Mouse (Mus musculus) left cerebral cortex, adult 2 months (tissue): ENCODE data around the gene H2-T24. TPM values are rescaled to one million over a fixed set of nuclear protein-coding genes. Genes with fewer than 3 reads are reported as not detected.
"Not testable (repeated sequence)": the region's sequence is repeated elsewhere in the genome, so short reads cannot be mapped to it uniquely, and the experiment has no call there.

Source experiments
- DNase-seq, 2 experiments: peaks; one replicate each; pipeline ENCODE4 v3.0.0; 2021 to 2022; ENCODE audit warnings: low spot score in 2 of 2, mixed read lengths in 1 of 2; ENCODE audit errors: extremely low spot score in 1 of 2
- H3K27ac ChIP-seq: fragments of 200-600 bp; 2 replicates; pipeline ENCODE4 v1.8.1; 2022
- H3K4me3 ChIP-seq: fragments of 200-600 bp; 2 replicates; pipeline ENCODE4 v1.8.1; 2022
- CTCF ChIP-seq: fragments of 200-600 bp; IDR thresholded peaks from 2 replicates; pipeline ENCODE4 v1.8.1; 2022; ENCODE audit warnings: antibody characterized with exemption, mild to moderate bottlenecking, moderate library complexity
- intact Hi-C: fragments of 180-260 bp; cut with DNase I; formaldehyde crosslinking; loops from one replicate; pipeline ENCODE4 v1.15.1; 2025
- long read RNA-seq, 2 experiments: library from polyadenylated mRNA; stranded (forward); transcript quantifications; one replicate each; pipeline ENCODE4 v2.0.0; 2021; ENCODE audit warnings: borderline mapping rate in 2 of 2
- total RNA-seq, 2 experiments: library from RNA; stranded (reverse); gene quantifications; 2 replicates each; pipeline ENCODE4 v1.2.3; 2021

H2-T24 gene
- 1 to 10 TPM; 1.1 to 2.5 TPM for total RNA-seq
- long read RNA-seq, experiment 1, partial matches to known transcripts = 0 of 2 reads
- long read RNA-seq, experiment 1, other reads (novel, unspliced or antisense) = 2 of 2 reads
- long read RNA-seq, experiment 2, partial matches to known transcripts = 0 of 5 reads
- long read RNA-seq, experiment 2, other reads (novel, unspliced or antisense) = 5 of 5 reads

GRCm38 (mm10) chr17:36020191-36021073, at the start of gene H2-T24:
Gene H2-T24, minus strand, starts transcription at chr17:36020560.
- DNase-seq = no peak
- Histone ChIP-seq H3K4me3 (peak within 1 kb of the TSS; percentile 33), H3K27ac (peak within 1 kb of the TSS; percentile 83)
- TF ChIP-seq CTCF = peak; percentile 42
- intact Hi-C loops = no loop called here

GRCm38 (mm10) chr17:36060829-36061228, 40.5 kb upstream of the H2-T24 start:
- DNase-seq = peak; percentile 83 to 87
- peak; percentile 88 for TF ChIP-seq CTCF
- no peak overlapping the region for H3K4me3 ChIP-seq
- intact Hi-C loops = loop anchor here (1.0 to 10.0 kb wide), 3 partner anchors 74 to 130 kb away; no protein-coding TSS in a partner anchor
- H3K27ac ChIP-seq = no peak overlapping the region

- H3K4me3 ChIP-seq, H3K27ac ChIP-seq, DNase-seq, intact Hi-C loops: not testable (repeated sequence)
Observed at GRCm38 (mm10) chr17:36058362-36058761, 38.0 kb upstream of the H2-T24 start, which contains the start of gene Gm11127. Gene Gm11127, minus strand, starts transcription at chr17:36058371.

GRCm38 (mm10) chr17:36057927-36058326, 37.6 kb upstream of the H2-T24 start:
- H3K27ac ChIP-seq, DNase-seq, H3K4me3 ChIP-seq, intact Hi-C loops: not testable (repeated sequence)

- no peak for DNase-seq
- Histone ChIP-seq H3K27ac (no peak overlapping the region), H3K4me3 (peak overlapping the region; percentile 55; the same call in 1 of the 2 replicates)
- intact Hi-C loops = no loop called here
- no peak for TF ChIP-seq CTCF
Observed at GRCm38 (mm10) chr17:36043286-36043685, 22.9 kb upstream of the H2-T24 start.

- intact Hi-C loops = not testable (repeated sequence)
- Histone ChIP-seq H3K27ac (peak within 1 kb of the TSS; percentile 51; the same call in 1 of the 2 replicates), H3K4me3 (peak within 1 kb of the TSS; percentile 55)
- peak; percentile 39 to 62 for DNase-seq
Observed at GRCm38 (mm10) chr17:36042610-36043169, 22.3 kb upstream of the H2-T24 start, which contains the start of the genes H2-T22 and Gm6034. Gene H2-T22, minus strand, starts transcription at chr17:36042747. Gene Gm6034, plus strand, starts transcription at chr17:36042961.

- DNase-seq, intact Hi-C loops, H3K27ac ChIP-seq: not testable (repeated sequence)
- peak overlapping the region; percentile 55 for H3K4me3 ChIP-seq
Observed at GRCm38 (mm10) chr17:36042055-36042454, 21.7 kb upstream of the H2-T24 start.

GRCm38 (mm10) chr17:36040604-36041003, 20.2 kb upstream of the H2-T24 start:
- DNase-seq, intact Hi-C loops: not testable (repeated sequence)

GRCm38 (mm10) chr17:36036126-36036525, 15.8 kb upstream of the H2-T24 start:
- DNase-seq, H3K27ac ChIP-seq, H3K4me3 ChIP-seq, intact Hi-C loops: not testable (repeated sequence)

More at GRCm38 (mm10) chr17:36040604-36041003, 20.2 kb upstream of the H2-T24 start:
- not testable (repeated sequence) for H3K4me3 ChIP-seq, H3K27ac ChIP-seq

GRCm38 (mm10) chr17:36035010-36035638, 14.8 kb upstream of the H2-T24 start:
- DNase-seq = peak in 1 of 2 experiments; percentile 54
- not testable (repeated sequence) for H3K4me3 ChIP-seq, H3K27ac ChIP-seq
- peak; percentile 73 for TF ChIP-seq CTCF
- intact Hi-C loops = loop anchor here (1.0 kb wide), 1 partner anchor 38 kb away; no protein-coding TSS in a partner anchor

- DNase-seq, H3K27ac ChIP-seq, intact Hi-C loops, H3K4me3 ChIP-seq: not testable (repeated sequence)
Observed at GRCm38 (mm10) chr17:36034524-36034923, 14.2 kb upstream of the H2-T24 start.

GRCm38 (mm10) chr17:36032351-36032875, 12.1 kb upstream of the H2-T24 start, which contains the start of gene H2-T23:
Gene H2-T23, minus strand, starts transcription at chr17:36032855.
- intact Hi-C loops, DNase-seq: not testable (repeated sequence)
- Histone ChIP-seq H3K27ac (peak within 1 kb of the TSS; percentile 47; the same call in 1 of the 2 replicates), H3K4me3 (peak within 1 kb of the TSS; percentile 66)
